Mouse (Mus musculus) urinary bladder, postnatal 14 days (tissue): ENCODE results near the gene Svip.

Experiments
- DNase-seq: peaks from one replicate; pipeline ENCODE4 v3.0.0; 2021; ENCODE audit warnings: low spot score

Gene Svip

GRCm38 (mm10) chr7:52005511-52006295 lies at the start of gene Svip:
Svip (minus strand) TSS chr7:52006018.
- peak; percentile 89 for DNase-seq

DNA sequence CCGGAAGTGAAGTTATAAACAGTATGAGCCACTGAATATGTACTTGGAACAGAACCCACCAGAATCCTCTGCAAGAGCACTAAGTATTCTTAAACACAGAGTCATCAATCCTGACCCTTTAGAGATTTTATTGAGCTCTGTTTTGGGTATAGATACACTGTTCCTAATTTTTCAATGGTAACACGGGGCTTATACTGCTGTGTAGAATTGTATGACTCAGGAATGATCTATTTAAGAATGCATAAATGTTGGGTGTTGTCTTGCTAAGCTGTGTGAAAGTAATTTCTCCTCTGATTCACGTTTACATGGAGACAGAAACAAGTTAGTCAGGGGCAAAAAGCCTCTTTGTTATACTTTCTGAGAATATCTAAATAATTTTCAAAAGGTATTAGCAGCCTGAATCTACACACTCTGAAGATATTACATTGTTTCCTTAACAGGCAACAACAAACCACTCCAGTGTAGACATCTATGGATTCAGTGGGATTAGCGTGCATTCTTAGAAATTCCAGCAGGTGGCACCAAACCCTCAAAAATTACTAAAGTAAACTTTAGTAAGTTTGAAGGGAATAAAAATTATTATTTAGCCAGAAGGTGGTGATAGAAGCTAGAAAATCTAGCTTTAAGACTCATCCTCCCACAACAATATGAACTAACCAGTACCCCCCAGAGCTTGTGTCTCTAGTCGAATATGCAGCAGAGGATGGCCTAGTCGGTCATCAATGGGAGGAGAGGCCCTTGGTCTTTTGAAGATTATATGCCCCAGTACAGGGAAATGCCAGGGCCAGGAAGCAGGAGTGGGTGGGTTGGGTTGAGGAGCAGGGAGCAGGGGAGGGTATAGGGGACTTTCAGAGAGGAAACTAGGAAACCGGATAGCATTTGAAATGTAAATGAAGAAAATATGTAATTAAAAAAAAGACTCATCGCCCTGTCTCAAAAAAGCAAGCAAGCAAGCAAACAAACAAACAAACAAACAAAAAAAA lies 32.1 kb upstream of the Svip start:
- DNase-seq = peak; percentile 38

- DNase-seq = no peak
Observed at GRCm38 (mm10) chr7:52024050-52024626, 18.3 kb upstream of the Svip start.

DNA sequence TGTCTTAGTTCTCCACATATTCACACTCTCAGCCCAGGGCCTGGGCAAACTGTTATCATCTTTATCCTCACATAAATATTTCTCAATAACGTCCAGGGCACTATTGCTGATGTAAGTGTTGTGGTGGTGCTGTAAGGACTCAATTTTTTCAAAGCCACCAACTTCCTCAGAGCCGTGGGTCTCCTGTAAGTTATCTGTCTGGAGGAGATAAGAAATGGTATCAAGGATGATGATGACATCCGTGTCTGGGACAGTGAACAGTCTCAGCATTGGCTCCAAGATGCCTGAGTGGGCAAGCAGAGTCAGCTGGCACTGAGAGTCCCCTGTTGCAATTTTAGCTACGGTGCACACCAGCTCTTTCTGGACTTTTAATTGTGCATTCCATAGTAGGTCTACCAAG lies 16.2 kb upstream of the Svip start:
- no peak for DNase-seq

GRCm38 (mm10) chr7:52015628-52016027 lies 9.8 kb upstream of the Svip start, which contains the start of gene 1700015G11Rik:
1700015G11Rik (minus strand) TSS chr7:52015728.
- DNase-seq = no peak

DNA sequence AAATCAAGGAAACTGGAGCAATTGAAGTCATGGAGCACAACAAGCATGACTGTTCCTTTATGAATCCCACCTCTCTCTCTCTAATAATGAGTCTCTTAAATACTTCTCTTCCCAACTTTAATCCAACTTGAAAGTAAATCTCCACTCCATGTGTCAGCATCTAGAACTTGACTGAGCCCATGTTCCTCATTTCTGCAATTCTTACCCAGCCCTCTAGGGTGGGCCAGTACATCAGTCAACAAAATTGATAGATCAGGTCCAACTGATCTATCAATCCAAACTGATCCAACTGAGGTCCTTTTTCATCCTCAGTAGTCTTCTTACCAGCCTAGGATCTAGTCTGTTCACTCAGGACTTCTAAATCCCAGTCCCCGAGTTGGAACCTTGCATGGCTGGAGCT lies 9.4 kb upstream of the Svip start:
- DNase-seq = no peak

GRCm38 (mm10) chr7:52013457-52013856 lies 7.6 kb upstream of the Svip start:
- no peak for DNase-seq

GRCm38 (mm10) chr7:52007138-52007537 lies 1.3 kb upstream of the Svip start:
- DNase-seq = no peak

- no peak for DNase-seq
Observed at GRCm38 (mm10) chr7:52006296-52006630, 445 bp upstream of the Svip start.

DNA sequence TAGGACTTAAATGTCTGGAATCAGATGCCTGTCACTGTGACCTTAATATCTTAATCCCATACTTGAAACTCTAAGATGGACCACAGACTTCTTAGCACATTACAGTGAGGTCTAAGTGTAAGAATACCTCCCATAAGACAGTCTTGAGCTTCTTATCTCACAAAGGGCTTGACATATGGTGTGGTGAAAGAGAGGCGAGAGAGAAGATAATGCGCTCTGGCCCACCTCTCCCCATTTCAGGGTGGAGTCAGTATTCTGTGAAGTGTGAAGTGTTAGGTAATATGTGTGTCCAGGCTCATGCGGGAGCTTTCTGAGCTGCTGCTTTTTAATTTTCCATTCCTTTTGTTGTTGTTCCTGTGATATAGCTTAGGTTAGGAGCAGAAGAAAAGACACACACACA lies 14.8 kb downstream of the Svip start:
- DNase-seq = no peak

DNA sequence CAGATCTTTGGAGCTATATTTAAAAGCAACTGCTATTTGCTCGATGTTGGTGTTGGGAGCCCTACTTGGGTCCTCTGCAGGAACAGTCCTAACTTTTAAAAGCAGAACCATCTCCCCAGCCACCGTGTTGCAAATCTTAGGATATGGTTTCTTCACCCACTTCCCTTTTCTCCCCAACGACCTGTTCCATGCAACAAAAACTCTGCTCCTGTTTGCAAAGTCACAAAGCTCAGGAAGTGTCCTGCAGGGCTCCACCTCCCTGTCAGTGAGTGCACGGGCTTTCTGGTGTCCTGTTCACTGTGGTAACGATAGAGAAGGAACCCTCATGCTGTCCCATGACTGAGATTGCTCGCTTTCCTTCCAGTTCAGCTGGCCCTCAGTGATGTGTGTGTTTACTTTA lies 18.9 kb downstream of the Svip start:
- no peak for DNase-seq

DNA sequence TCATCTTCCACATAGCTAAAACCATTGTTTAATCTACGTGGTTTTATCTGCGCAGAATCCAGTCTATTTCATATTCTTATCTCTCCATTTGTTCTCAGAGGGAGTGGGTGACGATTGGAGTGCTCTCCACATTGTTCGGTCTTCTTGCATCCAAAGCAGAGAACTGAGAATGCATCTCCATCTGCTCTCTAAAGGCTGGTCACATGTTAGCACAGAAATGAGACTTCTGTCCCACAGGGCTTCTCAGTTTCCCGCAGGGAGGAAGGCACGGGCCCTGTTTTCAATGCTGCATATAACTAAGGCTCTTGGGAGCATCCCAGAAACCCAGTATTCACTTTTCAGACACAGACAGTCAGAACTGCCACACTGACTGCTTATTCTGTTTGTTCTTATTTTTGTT lies 20.1 kb downstream of the Svip start:
- DNase-seq = no peak

DNA sequence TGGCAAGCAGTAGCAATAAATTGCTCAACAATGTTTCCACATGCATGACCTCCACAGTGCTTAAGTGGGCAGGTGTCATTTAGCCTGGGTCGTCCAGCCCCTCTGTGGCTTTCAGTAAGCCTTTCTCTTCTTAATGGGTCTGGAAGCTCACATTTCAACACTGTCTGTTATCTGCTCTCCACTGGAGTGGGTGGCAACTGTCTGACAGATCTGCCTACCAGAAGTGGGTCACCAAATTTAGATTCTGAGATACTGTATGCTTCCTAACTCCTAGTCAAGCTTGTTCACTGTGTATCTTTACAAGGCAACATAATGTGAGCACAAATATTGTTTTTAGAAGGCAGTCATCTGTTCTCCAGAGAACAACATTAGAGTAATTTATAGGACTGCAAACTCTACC lies 23.5 kb downstream of the Svip start:
- no peak for DNase-seq

- no peak for DNase-seq
Observed at GRCm38 (mm10) chr7:51979271-51979670, 26.5 kb downstream of the Svip start.

- no peak for DNase-seq
Observed at GRCm38 (mm10) chr7:51975181-51975580, 30.6 kb downstream of the Svip start.

- DNase-seq = no peak
Observed at GRCm38 (mm10) chr7:51973526-51973925, 32.3 kb downstream of the Svip start.

DNA sequence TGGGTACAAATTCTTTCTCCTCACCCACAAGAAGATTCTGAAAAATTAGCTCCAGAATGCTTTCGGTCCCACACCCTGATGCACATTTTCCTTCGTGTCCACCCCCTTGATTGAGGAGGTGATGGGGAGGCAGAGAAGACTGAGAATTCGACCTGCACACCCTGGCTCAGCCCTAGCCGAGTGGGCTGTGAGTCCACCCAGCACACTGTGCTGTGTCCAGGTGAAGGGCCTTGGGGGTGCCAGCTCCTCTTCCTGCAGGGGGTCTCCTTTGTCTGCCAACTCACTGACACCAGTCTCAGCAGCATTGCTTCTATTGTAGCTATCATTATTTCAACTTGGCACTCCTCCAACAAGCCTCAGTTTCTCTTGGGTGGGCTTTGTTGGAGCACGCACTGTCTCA lies 32.7 kb downstream of the Svip start:
- DNase-seq = no peak

GRCm38 (mm10) chr7:51972252-51972855 lies 33.5 kb downstream of the Svip start:
- DNase-seq = no peak

DNA sequence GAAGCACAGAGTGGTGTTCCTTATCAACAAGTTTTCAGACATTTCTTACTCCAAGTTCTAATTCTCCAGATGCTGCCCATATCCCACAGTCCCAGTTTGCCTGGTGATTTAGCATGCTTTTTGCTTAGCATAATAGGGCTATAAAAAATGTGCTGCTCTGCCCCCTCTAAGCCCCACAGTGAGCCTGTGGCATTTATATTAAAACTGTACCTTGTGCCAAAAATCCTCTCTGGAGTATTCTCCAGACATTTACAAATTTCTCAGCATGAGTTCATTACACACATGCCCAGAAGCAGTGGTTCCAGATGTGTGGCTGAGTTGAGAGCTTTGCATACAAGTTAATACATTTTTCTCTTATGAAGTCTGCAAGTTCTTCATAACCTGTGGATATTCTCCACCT lies 36.4 kb downstream of the Svip start:
- DNase-seq = no peak

DNA sequence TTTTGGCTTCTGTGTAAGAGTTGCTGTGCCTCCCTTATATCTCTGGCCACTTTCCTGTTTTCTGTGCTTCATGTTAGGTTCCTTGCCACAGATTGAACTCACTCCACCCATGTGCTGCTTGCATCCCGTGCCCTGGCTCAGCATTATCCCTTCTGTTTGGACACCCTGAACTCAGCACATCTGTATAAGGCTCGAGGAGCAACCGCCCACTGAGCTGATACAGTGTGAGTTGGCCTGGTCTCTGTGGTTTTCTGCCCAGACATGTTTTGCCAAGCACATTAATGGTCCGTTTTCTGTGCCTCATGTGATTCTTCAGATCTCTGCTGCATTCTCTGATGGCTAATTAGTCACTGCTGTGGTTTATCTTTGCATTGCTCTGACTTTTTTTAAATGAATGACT lies 38.2 kb downstream of the Svip start:
- no peak for DNase-seq

GRCm38 (mm10) chr7:51964681-51965080 lies 41.1 kb downstream of the Svip start:
- no peak for DNase-seq

DNA sequence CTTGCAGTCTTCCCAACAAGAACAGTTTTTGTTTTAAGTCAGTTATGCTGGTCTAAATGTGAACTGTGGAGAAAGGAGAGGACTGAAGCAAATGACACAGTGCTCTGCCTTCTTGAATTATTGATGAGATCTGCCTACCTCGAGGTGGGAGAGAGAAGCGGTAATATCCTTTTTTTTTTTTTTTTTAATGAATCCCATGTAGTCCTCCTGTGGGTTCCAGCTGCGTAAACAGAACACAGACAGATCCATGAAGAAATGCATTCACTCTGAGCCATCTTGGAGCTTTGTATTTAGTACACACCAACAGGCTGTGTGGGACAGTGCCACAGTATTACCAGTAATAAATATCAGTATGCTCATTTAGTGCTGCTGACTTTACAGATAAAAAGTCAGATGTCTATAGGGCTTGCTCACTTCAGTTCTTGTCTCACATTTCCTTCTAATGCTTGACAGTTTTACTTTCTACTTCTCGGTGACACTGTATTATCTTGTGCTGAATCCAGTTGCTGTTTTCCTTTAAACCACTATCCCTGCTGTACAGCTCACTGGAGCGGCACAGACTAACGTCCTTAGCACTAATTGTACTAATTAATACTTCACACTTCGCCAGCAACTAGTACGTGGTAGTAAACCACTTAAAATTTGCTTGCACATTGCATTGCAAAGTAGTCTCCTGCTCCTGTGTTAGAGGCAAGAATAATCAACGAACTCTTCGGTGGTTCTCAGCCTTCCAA lies 43.4 kb downstream of the Svip start:
- DNase-seq = no peak
